Mouse (Mus musculus): ENCODE results near the gene Gpld1.

GRCm38 (mm10) chr13:24993160-24993559 is 50.2 kb downstream of the Gpld1 start:
- TF ChIP-seq CTCF (IDR thresholded peaks at IDR 0.05; ENCODE audit: control insufficient read depth, insufficient read depth, insufficient replicate concordance, low read depth, low read length) (no peak), POLR2A (IDR thresholded peaks at IDR 0.05; ENCODE audit: control insufficient read depth, low read depth, low read length) (no peak)

Data from testis, adult 2 months (tissue).